Mouse (Mus musculus) layer of hippocampus, adult 9-11 months (tissue): ENCODE measurements around the gene Gfod1.
A peak's percentile ranks its signal among the peaks of the same experiment; 100 is the strongest.

ENCODE experiments used
- DNase-seq: peaks from one replicate; pipeline ENCODE4 v3.0.0; 2022

The Gfod1 gene

GRCm38 (mm10) chr13:43228141-43228540 is 75.8 kb downstream of the Gfod1 start:
- DNase-seq = no peak

- DNase-seq = no peak
These were observed 77.9 kb downstream of the Gfod1 start for GRCm38 (mm10) chr13:43226041-43226440.

DNA sequence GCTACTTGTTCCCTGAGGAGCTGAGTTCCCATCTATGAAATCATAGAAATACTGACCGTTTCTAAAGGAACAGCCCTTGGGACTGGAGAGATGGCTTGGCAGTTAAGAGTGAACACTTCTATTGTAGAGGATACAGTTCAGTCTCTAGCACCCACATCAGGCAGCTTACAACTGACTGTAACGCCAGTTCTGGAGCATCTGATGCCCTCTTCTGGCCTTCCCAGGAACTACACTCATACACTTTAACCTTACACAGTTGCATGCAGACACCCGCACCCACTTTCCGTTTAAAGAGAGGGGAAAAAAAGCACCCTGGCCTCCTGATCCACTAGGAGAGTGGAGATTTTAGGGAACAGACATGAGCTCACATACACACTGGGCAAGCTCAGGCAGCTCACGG is 78.8 kb downstream of the Gfod1 start:
- DNase-seq = no peak

- no peak for DNase-seq
These were observed 81.9 kb downstream of the Gfod1 start for GRCm38 (mm10) chr13:43222084-43222483.

DNA sequence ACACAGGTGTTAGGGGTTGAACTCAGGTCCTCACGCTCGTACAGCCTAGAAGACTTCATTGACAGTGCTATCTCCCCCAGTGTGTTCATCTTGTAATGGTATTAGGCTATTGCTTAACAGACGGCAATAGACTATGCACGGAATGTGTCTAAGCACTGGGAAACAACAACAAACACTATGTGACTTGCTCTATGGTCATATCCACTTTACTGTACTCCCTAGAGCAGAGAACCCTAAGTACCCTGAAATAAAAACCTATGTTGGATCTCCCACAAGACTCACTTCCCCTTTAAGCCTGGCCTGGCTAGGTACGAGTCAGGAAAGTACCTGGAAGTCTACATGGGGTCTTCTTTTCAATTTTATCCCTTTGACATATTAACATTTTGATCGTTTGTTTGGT is 82.7 kb downstream of the Gfod1 start:
- no peak for DNase-seq

DNA sequence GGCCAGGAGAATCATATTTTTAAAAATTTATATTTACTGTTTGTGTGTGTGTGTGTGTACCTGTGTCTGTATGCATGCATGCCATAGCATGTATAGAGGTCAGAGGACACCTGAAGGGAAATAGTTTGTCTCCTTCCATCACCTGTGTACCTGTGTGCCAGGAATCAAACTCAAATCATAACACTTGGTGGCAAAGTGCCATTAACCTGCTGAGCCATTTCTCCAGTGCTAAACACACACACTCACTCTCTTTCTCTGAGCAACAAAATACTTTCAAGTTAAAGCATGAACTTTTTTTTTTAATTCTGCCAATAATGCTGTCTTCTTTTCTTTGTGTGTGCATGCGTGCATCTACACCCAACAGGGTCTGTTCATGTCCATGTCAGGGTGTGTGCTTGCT is 83.3 kb downstream of the Gfod1 start:
- DNase-seq = no peak

DNA sequence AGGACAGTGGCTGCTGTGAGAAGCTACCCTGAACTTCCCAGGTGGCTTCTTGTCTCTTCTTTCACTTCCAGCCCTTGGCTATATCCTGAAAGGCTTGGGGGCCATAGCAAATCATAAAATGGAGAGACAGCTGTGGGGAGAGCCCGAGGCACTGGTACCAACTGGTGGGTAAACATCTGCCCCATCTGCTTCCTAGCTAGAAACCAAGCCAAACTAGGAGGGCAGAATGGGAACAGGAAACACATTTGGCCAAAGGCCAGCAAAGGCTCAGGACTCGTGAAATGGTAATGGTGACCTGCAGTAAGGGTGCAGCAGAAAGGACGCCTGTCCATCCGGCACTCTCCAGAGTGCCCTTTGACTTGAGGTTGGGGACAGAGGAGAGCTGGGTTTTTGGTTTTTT is 85.2 kb downstream of the Gfod1 start:
- DNase-seq = no peak

GRCm38 (mm10) chr13:43218284-43218683 is 85.7 kb downstream of the Gfod1 start:
- DNase-seq = no peak

- DNase-seq = no peak
These were observed 86.3 kb downstream of the Gfod1 start for GRCm38 (mm10) chr13:43217686-43218085.

DNA sequence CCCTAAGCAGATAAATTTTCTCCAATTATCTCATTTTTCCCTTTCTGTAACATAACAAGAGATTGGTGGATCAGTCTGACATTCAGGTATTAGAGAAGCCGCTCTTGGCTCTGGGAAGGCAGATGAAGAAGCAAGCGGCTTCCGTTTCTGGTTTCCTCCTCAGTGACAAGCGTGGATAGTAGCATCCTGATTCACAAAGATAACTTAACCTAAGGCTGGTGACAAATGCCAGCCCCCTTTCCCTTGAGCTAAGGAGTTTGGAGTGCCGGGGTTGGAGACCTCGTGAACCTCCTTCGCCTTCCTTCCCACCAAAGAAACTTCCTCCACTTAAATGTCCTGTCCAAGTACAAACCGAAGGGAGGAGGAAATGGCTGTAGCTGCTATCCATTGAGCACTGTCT is 86.9 kb downstream of the Gfod1 start:
- DNase-seq = no peak

GRCm38 (mm10) chr13:43215994-43216706 is 87.8 kb downstream of the Gfod1 start:
- DNase-seq = no peak

DNA sequence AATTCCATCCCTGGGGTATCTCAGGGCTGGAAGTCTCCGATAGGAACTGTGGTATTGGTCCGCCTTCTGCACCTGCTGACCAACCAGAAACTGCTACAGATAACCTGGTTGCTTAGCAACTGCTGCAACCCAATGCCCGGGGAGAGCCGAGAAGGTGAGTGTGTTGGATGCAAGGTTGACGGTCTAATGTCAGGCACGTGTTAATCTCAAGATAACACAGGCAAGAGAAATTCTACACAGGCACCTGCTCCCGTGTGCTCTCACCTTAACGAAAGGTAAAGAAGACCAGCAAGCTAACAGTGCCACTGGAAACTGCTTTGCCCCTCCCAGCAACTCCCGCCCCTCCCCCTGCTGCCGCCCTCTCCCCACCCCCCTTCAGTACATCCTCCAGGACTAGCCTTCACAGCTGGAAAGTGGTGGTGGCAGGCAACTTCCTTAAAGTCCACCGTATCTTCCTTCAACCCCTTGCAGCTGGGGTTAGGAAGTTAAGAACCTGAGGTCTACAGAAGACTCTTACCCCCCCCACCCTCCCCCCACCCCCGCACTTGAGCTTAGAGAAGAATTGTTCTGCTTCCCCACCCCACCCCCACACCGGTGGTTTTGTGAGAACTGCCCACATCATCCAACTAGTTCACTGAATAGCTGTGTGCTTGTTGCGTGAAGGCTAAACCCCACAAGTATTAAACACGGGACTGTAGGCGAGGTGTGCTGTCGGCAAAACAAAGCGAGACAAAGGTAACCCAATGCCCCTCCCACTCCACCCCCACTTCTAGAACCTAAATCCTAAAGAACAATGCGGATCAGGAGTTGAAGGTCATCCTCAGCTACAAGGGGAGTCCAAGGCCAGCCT is 88.6 kb downstream of the Gfod1 start:
- no peak for DNase-seq

- no peak for DNase-seq
These were observed 91.6 kb downstream of the Gfod1 start for GRCm38 (mm10) chr13:43212338-43212737.

DNA sequence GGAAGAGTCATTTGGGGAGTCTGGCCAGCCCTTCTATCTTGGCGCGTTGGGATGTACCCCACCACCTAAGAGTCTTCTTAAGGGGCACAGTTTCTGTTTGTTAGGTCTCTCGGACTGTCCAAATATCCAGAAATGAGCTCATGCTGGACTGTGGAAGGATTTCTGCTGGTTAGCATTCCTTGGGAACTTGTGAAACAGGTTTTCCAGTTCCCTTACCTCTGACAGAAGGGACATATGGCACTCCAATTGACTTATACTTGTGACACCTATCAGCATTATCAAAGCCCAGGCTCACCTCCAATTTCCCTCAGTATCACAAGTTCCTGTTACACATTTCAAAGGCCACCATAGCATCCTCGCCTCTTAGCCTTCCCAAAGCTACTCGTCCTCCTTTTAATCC is 93.0 kb downstream of the Gfod1 start:
- DNase-seq = no peak

DNA sequence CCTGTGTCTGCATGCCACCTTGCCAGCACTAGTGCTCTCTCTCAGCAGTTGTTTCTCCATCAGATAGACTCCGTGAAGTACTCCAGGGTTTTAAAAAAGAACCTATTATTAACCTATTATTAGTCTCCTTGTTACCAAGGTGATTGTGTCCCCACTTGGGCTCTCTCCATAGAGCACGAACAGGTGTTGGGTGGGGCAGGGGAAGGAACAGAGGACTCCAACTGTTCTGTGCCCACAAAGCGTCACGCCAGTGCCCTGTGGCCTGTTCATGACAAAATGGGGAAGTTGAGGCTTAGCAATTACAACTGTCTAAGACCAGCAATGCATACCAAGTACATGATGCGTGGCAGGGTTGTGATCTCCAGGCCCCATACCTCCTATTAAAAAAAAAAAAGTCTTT is 94.4 kb downstream of the Gfod1 start:
- DNase-seq = no peak

GRCm38 (mm10) chr13:43208914-43209439 is 95.0 kb downstream of the Gfod1 start:
- no peak for DNase-seq

- no peak for DNase-seq
These were observed 97.8 kb downstream of the Gfod1 start for GRCm38 (mm10) chr13:43206118-43206683.

DNA sequence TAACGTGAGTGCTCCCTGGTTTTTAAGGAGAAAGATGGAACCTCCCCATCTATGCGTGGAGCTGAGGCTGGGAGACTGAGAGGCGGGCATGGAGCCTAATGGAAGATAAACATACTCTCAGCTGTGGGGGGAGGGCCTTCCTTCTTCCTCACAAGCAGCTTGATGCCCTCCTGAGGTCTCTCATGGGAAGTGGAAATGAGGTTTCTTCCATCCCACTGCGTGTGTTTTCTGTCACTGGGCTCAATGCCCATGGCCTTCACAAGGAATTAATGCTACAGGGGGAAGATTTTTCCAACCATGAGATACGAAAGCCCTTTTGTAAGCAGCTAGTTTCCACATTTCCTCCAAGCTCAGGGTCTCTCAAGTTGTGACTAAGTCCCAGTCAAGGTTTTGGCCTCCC is 100.3 kb downstream of the Gfod1 start:
- DNase-seq = no peak

DNA sequence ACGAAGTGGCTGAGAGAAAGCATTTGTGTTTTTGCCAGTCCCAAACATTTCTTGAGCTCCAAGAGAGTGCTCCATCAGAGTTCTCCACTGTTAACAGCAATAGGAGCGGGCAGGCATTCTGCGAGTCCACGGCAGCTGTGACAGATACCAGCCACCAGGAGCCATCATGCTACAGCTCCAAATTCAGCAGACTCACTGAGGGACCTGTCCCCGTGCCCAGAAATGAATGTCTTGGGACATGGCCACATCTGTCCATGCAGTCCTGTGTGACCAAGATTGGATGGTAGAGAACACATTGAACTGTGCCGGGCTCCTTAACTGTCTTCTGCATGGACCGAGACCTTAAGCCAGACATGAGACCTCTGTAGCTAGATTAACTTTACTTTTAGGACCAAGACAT is 100.7 kb downstream of the Gfod1 start:
- no peak for DNase-seq

DNA sequence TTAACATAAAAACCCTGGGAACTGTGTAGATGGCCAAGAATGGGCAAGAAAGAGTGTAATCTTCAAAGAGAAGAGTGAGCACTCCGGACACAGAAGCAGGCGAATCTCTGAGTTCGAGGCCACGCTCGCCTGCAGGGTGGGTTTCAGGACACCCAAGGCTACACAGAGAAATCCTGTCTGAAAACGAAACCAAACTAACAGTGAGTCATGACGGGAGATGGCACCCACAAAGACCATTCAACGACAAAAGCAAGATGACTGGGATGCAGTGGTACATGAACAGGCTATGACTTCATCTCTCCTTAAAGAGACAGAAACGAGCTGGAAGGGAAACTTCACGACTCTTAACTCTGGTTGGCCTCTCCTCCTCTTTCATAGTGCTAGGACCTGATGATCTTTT is 101.6 kb downstream of the Gfod1 start:
- DNase-seq = no peak

GRCm38 (mm10) chr13:43201033-43201432 is 102.9 kb downstream of the Gfod1 start:
- DNase-seq = peak; percentile 39

DNA sequence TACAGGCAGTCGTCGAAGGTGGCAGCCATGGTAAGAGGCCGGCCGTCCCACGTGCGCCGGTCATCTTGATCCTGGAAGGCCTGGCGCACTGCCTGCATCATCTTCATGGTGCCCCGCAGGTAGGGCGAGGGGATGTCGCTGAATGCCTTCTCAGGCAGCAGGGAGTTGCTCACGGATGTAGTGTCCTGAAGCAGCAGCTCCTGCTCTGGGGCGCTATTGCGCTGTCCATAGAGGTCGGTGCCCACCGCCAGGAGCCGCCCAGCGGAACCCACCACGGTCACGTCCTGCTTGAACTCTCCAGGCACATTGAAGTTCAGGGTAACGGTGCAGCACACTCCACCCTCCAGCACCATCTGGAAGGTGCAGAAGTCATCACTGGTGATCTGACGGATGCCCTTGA is 103.5 kb downstream of the Gfod1 start:
- no peak for DNase-seq

GRCm38 (mm10) chr13:43199749-43200148 is 104.2 kb downstream of the Gfod1 start:
- DNase-seq = no peak

DNA sequence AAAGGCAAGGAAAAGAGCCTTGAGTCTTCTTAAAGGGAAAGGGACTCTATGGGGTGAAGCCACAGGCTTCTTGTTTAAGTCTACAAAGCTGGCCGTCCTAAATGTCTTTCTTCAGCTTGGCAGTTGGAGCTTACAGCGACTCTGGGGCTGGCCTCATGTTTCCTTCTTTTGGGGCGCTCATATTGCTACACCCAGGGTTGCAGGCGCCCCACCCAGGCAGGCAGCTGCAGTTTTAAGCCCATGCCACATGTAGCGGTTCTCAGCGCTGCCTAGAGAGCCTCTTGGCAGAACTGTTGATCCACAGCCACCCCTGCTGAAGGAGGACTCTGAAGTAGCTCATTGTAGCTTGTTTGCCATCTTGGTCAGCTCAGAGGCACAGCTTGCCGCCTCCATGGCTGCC is 104.7 kb downstream of the Gfod1 start:
- DNase-seq = no peak
